Mouse (Mus musculus) embryonic facial prominence, embryonic 14.5 days (tissue): ENCODE results near the gene Kmt5c. TPM values are rescaled to one million over a fixed set of nuclear protein-coding genes. Genes with fewer than 3 reads are reported as not detected.
A peak's percentile ranks its signal among the peaks of the same experiment; 100 is the strongest.
"Not testable (repeated sequence)": the region's sequence is repeated elsewhere in the genome, so short reads cannot be mapped to it uniquely, and the experiment has no call there.

Source experiments
- ATAC-seq: fragments of 200-750 bp; cut with Nextera tagmentation; 2 replicates; pipeline ENCODE4 v1.8.0; 2017; ENCODE audit warnings: low read depth, moderate number of reproducible peaks, moderate TSS enrichment
- DNase-seq: peaks from one replicate; pipeline ENCODE4 v3.0.0-alpha.2; 2015; ENCODE audit warnings: low spot score
- H3K27ac ChIP-seq: fragments of 300-500 bp; sonication (generic); replicated peaks from 2 replicates; pipeline ENCODE4 v1.5.1; 2014; ENCODE audit warnings: low read depth, mild to moderate bottlenecking, low read length, moderate library complexity
- H3K27me3 ChIP-seq: fragments of 300-500 bp; sonication (generic); replicated peaks from 2 replicates; pipeline ENCODE4 v1.6.1; 2014; ENCODE audit warnings: low read length; ENCODE audit not compliant: control insufficient read depth, insufficient read depth
- H3K36me3 ChIP-seq: fragments of 300-500 bp; sonication (generic); 2 replicates; pipeline ENCODE4 v1.6.1; 2014; ENCODE audit warnings: low read length, mixed read lengths; ENCODE audit not compliant: control insufficient read depth, insufficient read depth
- H3K4me1 ChIP-seq: fragments of 300-500 bp; sonication (generic); 2 replicates; pipeline ENCODE4 v1.6.1; 2014; ENCODE audit warnings: antibody characterized with exemption, low read length; ENCODE audit not compliant: control insufficient read depth, insufficient read depth
- H3K4me2 ChIP-seq: fragments of 300-500 bp; sonication (generic); 2 replicates; pipeline ENCODE4 v1.6.1; 2014; ENCODE audit warnings: low read depth, mild to moderate bottlenecking, low read length, moderate library complexity, mixed read lengths
- H3K4me3 ChIP-seq: fragments of 300-500 bp; sonication (generic); 2 replicates; pipeline ENCODE4 v1.5.1; 2014; ENCODE audit warnings: low read depth, mild to moderate bottlenecking, low read length
- H3K9ac ChIP-seq: fragments of 300-500 bp; sonication (generic); 2 replicates; pipeline ENCODE4 v1.6.1; 2014; ENCODE audit warnings: low read depth, mild to moderate bottlenecking, low read length, moderate library complexity, mixed read lengths
- H3K9me3 ChIP-seq: fragments of 300-500 bp; sonication (generic); 2 replicates; pipeline ENCODE4 v1.6.1; 2016; ENCODE audit warnings: low read length; ENCODE audit not compliant: control insufficient read depth
- WGBS: fragments of 180-500 bp; shearing (Covaris S2); extraction: QIAGEN DNeasy Blood & Tissue Kit; methylation state at CpG from one replicate; pipeline ENCODE4 v1.1.7; 2014; 5-methylcytosine and 5-hydroxymethylcytosine counted together
- polyA plus RNA-seq: library from polyadenylated mRNA; unstranded; fragments of >200 nt; fragmentation: Nextera tagmentation; extraction: Ambion mirVana; gene quantifications from 2 replicates; pipeline ENCODE4 v1.2.1, GENCODE M21; 2014

Gene Kmt5c
- polyA plus RNA-seq, 1 experiment from 2014 or later: 41.5 TPM

DNA sequence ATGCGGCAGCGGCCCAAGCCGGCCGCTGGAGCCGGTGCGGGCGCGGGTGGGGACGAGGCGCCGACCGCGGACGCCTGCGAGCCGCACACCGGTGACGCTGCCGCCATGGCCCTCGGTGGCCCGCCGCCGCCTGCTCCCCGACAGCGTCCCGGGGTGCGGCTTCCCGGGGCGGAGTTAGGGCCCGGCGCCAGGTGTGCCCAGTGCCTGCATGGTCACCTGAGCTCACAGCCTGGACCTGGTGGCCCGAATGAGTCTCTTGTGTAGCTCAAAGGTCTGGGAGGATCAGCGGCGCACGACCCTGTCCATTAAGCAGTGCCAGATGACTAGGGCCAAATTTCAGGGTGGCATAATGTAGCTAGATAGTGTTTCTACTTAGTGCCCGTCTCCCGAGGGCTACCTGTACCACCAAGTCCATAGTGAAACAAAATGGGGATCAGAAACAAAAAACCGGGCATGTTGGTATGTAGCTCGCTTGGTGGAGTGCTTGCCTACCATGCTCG is 49.6 kb downstream of the Kmt5c start, which contains the start of gene Tmem238:
Gene Tmem238, minus strand, starts transcription at position 221 of the 500 bp plus-strand sequence.
- WGBS: 14% methylated on average over 16 of the region's 40 CpGs
- DNase-seq: no peak
- H3K4me2 ChIP-seq: peak within 1 kb of the TSS; percentile 96
- peak within 1 kb of the TSS; percentile 61 for H3K4me3 ChIP-seq
- no peaks in the 10 kb centered on the region; the same call in 1 of the 2 replicates for H3K27me3 ChIP-seq
- 0 out of 2 replicates have a peak, but pooled peaks have one; percentile 12 for ATAC-seq
- peak within 1 kb of the TSS; percentile 79 for H3K9ac ChIP-seq
- no peaks in the 10 kb centered on the region for H3K9me3 ChIP-seq
- H3K36me3 ChIP-seq: peaks cover 9% of the 10 kb centered on the region
- H3K27ac ChIP-seq: peak within 1 kb of the TSS; percentile 44
- H3K4me1 ChIP-seq: peaks cover 10% of the 10 kb centered on the region

DNA sequence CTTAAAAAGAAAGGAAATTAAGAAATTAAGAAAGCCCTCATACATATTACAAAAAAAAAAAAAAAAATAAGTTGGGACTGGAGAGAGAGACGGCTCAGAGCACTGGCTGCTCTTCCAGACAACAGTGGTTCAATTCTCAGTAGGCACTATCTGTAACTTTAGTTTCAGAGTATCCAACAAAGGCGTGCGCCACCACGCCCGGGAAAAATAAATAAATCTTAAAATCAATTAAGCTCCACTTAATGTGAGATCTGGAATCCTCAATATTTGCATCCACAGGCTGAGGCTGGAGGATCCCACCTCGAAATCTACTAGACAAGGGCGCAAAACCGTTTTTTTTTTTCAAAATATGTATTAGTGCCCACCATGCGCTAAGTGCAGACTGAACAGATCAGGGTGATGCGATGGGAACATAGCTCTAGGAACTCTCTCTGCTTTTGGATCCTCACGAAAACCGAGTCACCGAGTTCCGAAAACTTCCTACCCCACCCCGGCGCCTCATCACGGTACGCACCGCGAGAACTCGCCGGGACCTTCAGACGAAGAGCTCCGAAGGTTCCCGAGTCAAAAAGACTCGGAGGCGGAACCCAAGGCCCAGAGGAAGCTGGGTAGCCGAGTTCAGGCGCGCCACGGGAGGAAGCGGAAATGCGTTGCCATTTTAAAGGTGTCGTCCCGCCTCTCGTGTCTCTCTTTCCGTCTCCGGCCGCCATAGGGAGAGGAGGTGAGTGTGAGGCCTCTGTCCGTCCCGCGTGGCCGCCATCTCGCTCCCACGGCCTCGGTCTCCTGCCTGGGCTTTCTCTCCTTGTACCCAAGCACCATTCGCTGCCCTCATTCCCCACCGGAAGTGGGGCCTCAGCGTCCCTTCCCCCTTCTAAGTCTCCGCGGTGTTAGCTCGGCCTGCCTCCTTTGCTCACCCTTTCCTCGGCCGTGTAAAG is 52.6 kb downstream of the Kmt5c start, which contains the start of gene Rpl28:
Gene Rpl28, plus strand, starts transcription at position 597 of the 935 bp plus-strand sequence.
- ATAC-seq: peak; percentile 95
- H3K4me3 ChIP-seq: peak within 1 kb of the TSS; percentile 91
- H3K9ac ChIP-seq: peak within 1 kb of the TSS; percentile 99
- peaks cover 40% of the 10 kb centered on the region for H3K36me3 ChIP-seq
- peak within 1 kb of the TSS; percentile 96 for H3K27ac ChIP-seq
- DNase-seq: peak; percentile 99
- peak within 1 kb of the TSS; percentile 95 for H3K4me2 ChIP-seq
- H3K27me3 ChIP-seq: no peaks in the 10 kb centered on the region; the same call in 1 of the 2 replicates
- peaks cover 10% of the 10 kb centered on the region for H3K4me1 ChIP-seq
- 2% methylated on average over 41 of the region's 54 CpGs for WGBS
- H3K9me3 ChIP-seq: no peaks in the 10 kb centered on the region

DNA sequence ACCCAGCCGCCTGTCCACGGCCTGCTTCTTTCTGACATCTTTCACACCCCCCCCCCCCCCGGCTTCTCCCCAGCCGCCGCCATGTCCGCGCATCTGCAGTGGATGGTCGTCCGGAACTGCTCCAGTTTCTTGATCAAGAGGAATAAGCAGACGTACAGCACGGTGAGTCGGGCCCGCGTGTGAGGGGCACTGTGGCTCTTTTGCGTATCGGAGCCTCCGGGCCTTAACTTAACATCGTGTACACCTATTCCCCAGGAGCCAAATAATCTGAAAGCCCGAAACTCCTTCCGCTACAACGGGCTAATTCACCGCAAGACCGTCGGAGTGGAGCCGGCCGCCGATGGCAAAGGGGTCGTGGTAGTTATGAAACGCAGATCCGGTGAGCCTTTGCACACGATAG is 53.3 kb downstream of the Kmt5c start:
- under 1% methylated on average over 29 of the region's 31 CpGs for whole genome bisulfite sequencing
- DNase-seq, H3K9me3 ChIP-seq, H3K27me3 ChIP-seq, H3K4me1 ChIP-seq: not testable (repeated sequence)
- Histone ChIP-seq H3K36me3 (peaks cover 44% of the 10 kb centered on the region), H3K9ac (peak overlapping the region; percentile 99), H3K27ac (peak overlapping the region; percentile 96), H3K4me2 (peak overlapping the region; percentile 95), H3K4me3 (peak overlapping the region; percentile 91)
- peak; percentile 2; the same call in 1 of the 2 replicates for ATAC-seq

DNA sequence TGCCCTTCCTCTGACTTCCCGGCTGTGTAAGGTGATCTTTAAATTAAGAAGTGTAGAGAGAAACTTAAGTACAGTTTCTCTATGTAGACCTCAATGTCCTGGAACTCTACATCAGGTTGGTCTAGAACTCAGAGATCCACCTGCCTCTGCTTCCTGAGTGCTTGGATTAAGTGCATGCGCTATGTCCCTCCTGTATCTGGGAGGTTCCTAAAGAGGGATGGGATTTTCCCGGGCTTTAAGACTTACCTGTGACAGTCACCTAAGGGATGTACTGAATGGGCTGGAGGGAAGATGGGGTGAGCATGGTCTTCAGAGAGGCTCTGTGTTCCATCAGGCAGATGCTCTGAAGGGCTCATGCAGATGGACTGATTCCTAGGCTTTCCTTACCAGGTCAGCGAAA is 53.8 kb downstream of the Kmt5c start:
- WGBS: 43% methylated on average over 4 of the region's 4 CpGs
- DNase-seq (no peak), ATAC-seq (no peak)
- peaks cover 44% of the 10 kb centered on the region for H3K36me3 ChIP-seq
- H3K27ac ChIP-seq: peak overlapping the region; percentile 96
- H3K9me3 ChIP-seq: no peaks in the 10 kb centered on the region
- H3K4me1 ChIP-seq: peaks cover 5% of the 10 kb centered on the region; the same call in 1 of the 2 replicates
- peak overlapping the region; percentile 99 for H3K9ac ChIP-seq
- peak overlapping the region; percentile 95 for H3K4me2 ChIP-seq
- peak overlapping the region; percentile 91 for H3K4me3 ChIP-seq
- no peaks in the 10 kb centered on the region; the same call in 1 of the 2 replicates for H3K27me3 ChIP-seq

DNA sequence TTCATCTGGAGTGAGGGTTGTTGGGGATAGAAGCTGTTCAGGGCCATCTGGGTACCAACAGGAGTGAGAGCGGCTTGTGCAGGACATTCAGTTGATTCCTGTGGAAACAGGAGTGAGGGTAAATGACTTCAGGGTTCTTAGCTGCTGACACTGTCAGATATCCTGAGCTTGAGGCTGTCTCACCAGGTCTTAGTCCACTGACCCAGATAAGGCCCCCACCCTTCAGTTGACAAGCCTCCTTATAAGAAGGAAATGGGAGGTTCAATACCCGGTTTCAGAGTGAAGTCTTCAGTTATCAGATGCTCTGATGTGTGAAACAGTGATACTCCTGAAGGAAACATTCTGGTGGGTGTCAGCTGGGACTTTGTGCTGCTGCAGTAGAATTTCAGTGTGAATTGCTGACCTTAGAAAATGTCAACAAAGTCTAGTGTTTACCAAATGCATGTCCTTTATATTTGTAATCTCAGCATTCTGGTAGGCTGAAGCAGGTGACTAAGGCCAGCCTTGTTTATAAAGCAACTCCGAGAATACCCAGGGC is 54.8 kb downstream of the Kmt5c start:
- no peak overlapping the region for H3K27ac ChIP-seq
- DNase-seq: no peak
- H3K9me3 ChIP-seq: no peaks in the 10 kb centered on the region
- 81% methylated on average over 3 of the region's 3 CpGs for WGBS
- 0 out of 2 replicates have a peak, but pooled peaks cover 3% of the 10 kb centered on the region for H3K4me1 ChIP-seq
- H3K4me3 ChIP-seq: no peak overlapping the region
- peak overlapping the region; percentile 95; the same call in 1 of the 2 replicates for H3K4me2 ChIP-seq
- H3K27me3 ChIP-seq: no peaks in the 10 kb centered on the region
- H3K36me3 ChIP-seq: peaks cover 44% of the 10 kb centered on the region
- ATAC-seq: no peak
- H3K9ac ChIP-seq: no peak overlapping the region

DNA sequence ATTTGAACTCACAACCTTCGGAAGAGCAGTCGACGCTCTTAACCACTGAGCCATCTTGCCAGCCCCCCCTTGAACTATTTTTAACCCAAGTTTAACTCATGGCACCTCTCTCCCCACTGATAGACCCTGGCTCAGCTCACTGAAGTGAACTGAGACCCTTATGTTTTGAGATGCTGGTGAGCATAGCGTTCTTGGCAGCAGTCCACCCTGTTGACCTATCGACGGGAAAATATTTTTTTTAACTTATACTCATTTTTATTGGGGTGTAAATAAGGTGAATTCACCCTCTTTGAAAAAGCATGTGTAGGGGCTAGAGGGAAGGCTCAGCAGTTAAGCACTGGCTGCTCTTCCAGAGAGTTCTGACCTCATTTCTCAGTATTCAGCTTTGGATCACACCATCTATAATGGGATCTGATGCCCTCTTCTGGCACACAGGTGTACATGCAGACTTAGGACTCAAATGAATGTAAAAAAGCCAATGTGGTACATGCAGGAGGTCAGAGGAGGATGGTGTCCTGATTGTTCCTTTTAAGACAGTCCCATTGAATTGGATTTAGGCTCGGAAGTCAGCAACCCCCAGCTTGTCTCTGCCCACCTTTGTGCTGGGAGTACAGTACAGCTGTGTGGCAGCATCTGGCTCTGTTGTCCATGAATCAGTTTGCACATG is 56.0 kb downstream of the Kmt5c start:
- Histone ChIP-seq H3K27me3 (no peaks in the 10 kb centered on the region), H3K4me1 (0 out of 2 replicates have a peak, but pooled peaks cover 3% of the 10 kb centered on the region), H3K36me3 (peaks cover 44% of the 10 kb centered on the region), H3K4me2 (no peak overlapping the region), H3K27ac (no peak overlapping the region), H3K9me3 (no peaks in the 10 kb centered on the region), H3K4me3 (no peak overlapping the region), H3K9ac (no peak overlapping the region)
- 70% methylated on average over 7 of the region's 7 CpGs for WGBS
- DNase-seq (peak; percentile 62), ATAC-seq (no peak; the same call in 1 of the 2 replicates)
